Mouse (Mus musculus) heart, embryonic 15.5 days (tissue): Measurements from ENCODE around the gene Pik3cb. TPM values are rescaled to one million over a fixed set of nuclear protein-coding genes. Genes with fewer than 3 reads are reported as not detected.
A peak's percentile ranks its signal among the peaks of the same experiment; 100 is the strongest.

Experiments used
- ATAC-seq: fragments of 200-750 bp; cut with Nextera tagmentation; replicated peaks from 2 replicates; pipeline ENCODE4 v1.8.0; 2017; ENCODE audit warnings: low read depth, moderate TSS enrichment; ENCODE audit not compliant: insufficient number of reproducible peaks, insufficient read depth, low FRiP score
- H3K27ac ChIP-seq: fragments of 300-500 bp; sonication (generic); 2 replicates; pipeline ENCODE4 v1.5.1; 2015; ENCODE audit warnings: mild to moderate bottlenecking, inconsistent platforms
- H3K27me3 ChIP-seq: fragments of 300-500 bp; sonication (generic); 2 replicates; pipeline ENCODE4 v1.6.1; 2015; ENCODE audit warnings: inconsistent platforms
- H3K36me3 ChIP-seq: fragments of 300-500 bp; sonication (generic); 2 replicates; pipeline ENCODE4 v1.6.1; 2015; ENCODE audit warnings: mild to moderate bottlenecking, inconsistent platforms
- H3K4me1 ChIP-seq: fragments of 300-500 bp; sonication (generic); replicated peaks from 2 replicates; pipeline ENCODE4 v1.6.1; 2015; ENCODE audit warnings: inconsistent platforms
- H3K4me2 ChIP-seq: fragments of 300-500 bp; sonication (generic); 2 replicates; pipeline ENCODE4 v1.6.1; 2015; ENCODE audit warnings: inconsistent platforms, mild to moderate bottlenecking, moderate library complexity
- H3K4me3 ChIP-seq: fragments of 300-500 bp; sonication (generic); 2 replicates; pipeline ENCODE4 v1.5.1; 2015; ENCODE audit warnings: mild to moderate bottlenecking, inconsistent platforms
- H3K9ac ChIP-seq: fragments of 300-500 bp; sonication (generic); 2 replicates; pipeline ENCODE4 v1.6.1; 2015; ENCODE audit warnings: mild to moderate bottlenecking, inconsistent platforms
- H3K9me3 ChIP-seq: fragments of 300-500 bp; sonication (generic); replicated peaks from 2 replicates; pipeline ENCODE4 v1.6.1; 2016; ENCODE audit warnings: inconsistent platforms
- WGBS: fragments of 180-500 bp; shearing (Covaris S2); methylation state at CpG from one replicate; pipeline ENCODE4 v1.1.7; 2015; ENCODE audit warnings: mixed read lengths; 5-methylcytosine and 5-hydroxymethylcytosine counted together
- polyA plus RNA-seq: library from polyadenylated mRNA; unstranded; fragments of >200 nt; fragmentation: Nextera tagmentation; extraction: Ambion mirVana; gene quantifications from 2 replicates; pipeline ENCODE4 v1.2.1, GENCODE M21; 2015

The Pik3cb gene
- polyA plus RNA-seq, 1 experiment from 2014 or later: 1.4 TPM

DNA sequence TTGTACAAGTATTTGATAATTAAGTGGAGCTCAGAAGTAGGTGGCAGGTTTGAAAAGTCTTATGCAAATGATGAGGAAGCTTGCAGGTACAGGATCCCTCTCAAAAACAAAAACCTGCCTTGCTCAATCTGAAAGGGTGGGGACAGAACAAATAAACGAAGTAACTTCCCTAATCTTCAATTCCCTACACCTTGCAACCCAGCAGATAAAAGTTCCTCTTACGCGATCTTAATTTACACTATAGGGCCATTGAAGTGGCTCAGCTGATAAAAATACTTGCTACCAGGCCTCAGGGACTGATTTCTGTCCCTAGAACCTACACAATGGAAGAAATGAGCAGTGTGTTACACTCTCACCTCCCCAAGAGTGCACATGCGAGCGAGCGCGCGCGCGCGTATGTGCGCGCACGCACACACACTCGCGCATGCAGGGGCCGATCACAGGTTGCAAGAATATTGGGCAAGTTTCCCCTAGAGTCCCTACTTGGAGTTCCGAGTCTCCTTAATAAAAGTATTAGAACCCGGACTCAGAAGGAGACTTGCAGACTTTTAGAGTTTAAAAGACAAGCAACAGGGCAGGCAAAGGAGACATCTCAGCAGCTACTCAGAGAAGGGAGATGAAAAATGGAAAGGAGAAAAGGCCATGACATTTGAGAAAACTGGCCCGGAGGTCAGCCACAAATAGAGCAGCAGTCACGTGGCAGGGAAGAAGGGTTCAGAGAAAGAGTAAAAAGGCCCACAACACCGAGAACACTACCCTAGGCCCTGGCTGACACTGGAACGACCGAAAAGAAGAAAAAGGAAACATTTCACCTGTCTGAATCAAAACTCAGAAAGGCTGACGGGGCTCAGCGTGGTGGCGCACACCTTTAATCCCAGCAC is 6.7 kb upstream of the Pik3cb start:
- 75% methylated on average over 27 of the region's 27 CpGs for WGBS
- ATAC-seq: no peak
- H3K4me3 ChIP-seq: no peak overlapping the region
- H3K27ac ChIP-seq: no peak overlapping the region
- H3K4me2 ChIP-seq: no peak overlapping the region
- no peaks in the 10 kb centered on the region for H3K9me3 ChIP-seq
- H3K9ac ChIP-seq: no peak overlapping the region
- H3K4me1 ChIP-seq: peaks cover 4% of the 10 kb centered on the region; the same call in 1 of the 2 replicates
- H3K27me3 ChIP-seq: no peaks in the 10 kb centered on the region
- H3K36me3 ChIP-seq: no peaks in the 10 kb centered on the region

DNA sequence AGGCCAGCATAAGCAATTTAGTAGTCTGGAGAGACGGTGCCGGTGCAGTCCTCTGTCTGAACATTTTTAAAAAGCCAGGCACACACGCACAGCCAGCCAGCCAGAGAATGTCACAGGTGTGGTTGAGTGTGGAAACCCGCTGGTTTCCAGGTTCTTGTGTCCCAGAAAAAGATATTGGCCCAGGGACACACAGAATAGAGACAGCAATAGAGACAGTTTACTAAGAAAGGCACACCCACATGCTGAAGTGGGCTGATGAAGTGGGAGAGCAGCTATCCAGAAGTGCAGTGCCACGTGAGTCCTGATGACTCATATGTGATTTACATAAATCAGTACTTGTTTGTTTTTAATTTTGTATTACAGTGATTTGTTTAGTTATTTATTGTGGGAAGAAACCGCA is 5.3 kb upstream of the Pik3cb start:
- Histone ChIP-seq H3K27me3 (no peaks in the 10 kb centered on the region), H3K36me3 (no peaks in the 10 kb centered on the region), H3K27ac (no peak overlapping the region), H3K4me3 (no peak overlapping the region), H3K4me1 (peaks cover 4% of the 10 kb centered on the region), H3K9me3 (no peaks in the 10 kb centered on the region), H3K9ac (no peak overlapping the region), H3K4me2 (no peak overlapping the region)
- ATAC-seq: no peak
- WGBS: 38% methylated on average over 6 of the region's 6 CpGs

DNA sequence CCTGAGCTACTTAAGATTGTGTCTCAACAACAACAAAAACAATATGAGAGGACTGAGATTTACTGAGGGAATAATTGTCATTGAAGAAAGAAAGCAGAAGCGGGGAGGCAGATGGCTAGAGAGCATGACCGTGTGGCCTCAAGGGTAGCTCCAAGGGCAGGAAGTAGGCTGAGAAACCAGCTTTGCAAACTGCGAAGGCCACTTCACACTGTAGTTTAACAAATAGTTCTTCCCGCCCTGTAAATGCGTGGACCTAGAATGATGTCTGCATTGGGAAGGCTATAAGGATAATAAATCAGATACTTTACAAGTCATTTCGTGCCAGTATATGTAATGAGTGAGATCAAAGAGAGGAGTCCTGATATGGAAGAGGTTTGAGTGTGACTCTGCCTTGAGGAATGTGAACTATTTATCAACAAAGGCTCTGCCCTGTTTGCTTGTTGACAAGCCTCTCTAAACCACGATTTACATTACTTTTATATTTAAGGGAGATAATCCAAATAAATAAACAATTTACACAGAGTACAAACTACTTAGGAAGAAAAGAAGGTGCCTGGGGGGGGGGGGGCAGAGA is 4.1 kb upstream of the Pik3cb start:
- H3K4me3 ChIP-seq: no peak overlapping the region
- no peak overlapping the region for H3K4me2 ChIP-seq
- no peak for ATAC-seq
- no peaks in the 10 kb centered on the region for H3K27me3 ChIP-seq
- peaks cover 6% of the 10 kb centered on the region for H3K4me1 ChIP-seq
- no peak overlapping the region for H3K9ac ChIP-seq
- H3K27ac ChIP-seq: no peak overlapping the region
- no peaks in the 10 kb centered on the region for H3K36me3 ChIP-seq
- WGBS: 49% methylated on average over 7 of the region's 7 CpGs
- H3K9me3 ChIP-seq: no peaks in the 10 kb centered on the region

DNA sequence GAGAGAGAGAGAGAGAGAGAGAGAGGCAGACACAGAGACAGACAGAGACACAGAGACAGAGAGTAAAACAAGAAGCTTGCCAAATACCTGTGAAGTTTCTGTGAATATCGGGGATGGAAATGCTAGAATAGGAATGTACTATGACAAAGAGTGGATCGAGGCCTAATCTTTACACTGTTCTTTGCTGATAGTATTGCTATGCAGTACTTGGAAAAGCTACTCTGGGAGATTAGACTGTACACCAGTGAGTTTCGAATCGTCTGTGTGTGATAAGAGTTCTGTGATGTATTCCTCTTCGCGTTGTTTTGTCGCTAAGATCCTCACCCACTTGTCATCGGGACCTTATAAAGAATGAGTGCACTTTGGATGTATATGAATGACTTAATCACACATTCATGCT is 1.2 kb upstream of the Pik3cb start:
- H3K27me3 ChIP-seq: no peaks in the 10 kb centered on the region
- no peak overlapping the region for H3K4me3 ChIP-seq
- no peaks in the 10 kb centered on the region for H3K9me3 ChIP-seq
- no peak overlapping the region for H3K27ac ChIP-seq
- ATAC-seq: no peak
- H3K36me3 ChIP-seq: no peaks in the 10 kb centered on the region
- peaks cover 11% of the 10 kb centered on the region for H3K4me1 ChIP-seq
- 32% methylated on average over 8 of the region's 8 CpGs for WGBS
- H3K4me2 ChIP-seq: peak overlapping the region; percentile 86; the same call in 1 of the 2 replicates
- H3K9ac ChIP-seq: no peak overlapping the region

DNA sequence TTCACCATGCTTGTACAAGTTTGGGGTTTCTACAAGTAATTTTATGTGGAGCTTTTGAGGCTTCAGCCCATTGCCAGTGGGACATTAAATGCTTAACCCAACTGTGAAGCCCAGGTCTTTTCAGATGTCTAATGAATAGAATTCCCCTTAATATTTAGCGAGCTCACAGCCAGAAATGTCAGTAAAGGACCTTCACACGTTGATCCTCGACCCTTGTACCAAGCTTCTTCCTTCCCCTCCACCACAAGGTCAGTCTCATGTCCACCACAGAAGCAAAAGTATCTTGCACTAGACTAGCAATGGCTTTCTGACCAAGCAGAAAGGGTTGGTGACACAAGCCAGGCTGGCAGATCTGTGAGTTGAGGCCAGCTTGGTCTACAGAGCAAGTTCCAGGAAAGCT is 750 bp upstream of the Pik3cb start:
- 48% methylated on average over 3 of the region's 3 CpGs for WGBS
- Histone ChIP-seq H3K36me3 (no peaks in the 10 kb centered on the region), H3K9ac (no peak overlapping the region), H3K4me1 (peaks cover 11% of the 10 kb centered on the region), H3K4me3 (0 out of 2 replicates have a peak overlapping the region, but pooled peaks have one; percentile 83), H3K27ac (no peak overlapping the region), H3K4me2 (peak overlapping the region; percentile 86), H3K27me3 (no peaks in the 10 kb centered on the region), H3K9me3 (no peaks in the 10 kb centered on the region)
- ATAC-seq: no peak

DNA sequence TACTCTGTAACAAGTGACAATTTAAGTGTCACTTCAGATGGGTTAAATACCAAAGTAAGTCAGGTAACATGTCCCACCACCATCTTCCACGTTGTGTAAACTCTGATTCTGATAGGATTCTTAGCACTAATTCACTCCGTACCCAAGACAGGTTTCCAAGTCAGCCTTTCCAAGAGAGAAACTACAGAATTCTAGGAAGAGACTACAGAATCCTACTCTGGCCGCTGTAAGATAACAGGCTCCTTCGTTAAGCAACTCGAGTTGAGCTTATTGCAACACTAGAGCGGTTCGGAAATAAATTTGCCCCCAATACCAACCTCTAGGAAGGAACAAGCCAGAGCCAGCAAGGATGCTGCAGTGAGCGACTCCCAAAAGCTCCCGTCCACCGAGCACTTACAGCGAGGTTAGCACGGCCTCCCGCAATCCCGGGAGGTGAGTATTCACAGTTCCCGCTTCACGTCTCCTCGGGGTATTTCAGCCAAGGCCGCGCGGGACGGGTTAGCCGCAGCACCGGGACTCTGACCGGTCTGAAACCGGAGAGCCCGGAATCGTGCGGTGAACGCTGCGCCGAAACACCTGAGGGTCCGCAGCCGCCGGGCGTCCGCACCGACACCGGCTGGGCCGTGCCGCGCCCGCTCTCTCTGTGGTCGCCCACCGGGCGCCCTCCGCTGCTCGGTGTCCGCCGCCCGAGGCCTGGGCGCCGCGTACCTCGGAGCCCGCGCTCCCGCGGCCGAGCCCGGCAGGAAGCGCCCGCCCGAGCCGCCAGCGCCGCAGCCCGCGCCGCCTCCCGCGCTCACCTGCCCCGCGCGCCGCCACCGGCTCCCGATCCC is 1.0 kb downstream of the Pik3cb start:
- WGBS: under 1% methylated on average over 72 of the region's 77 CpGs
- no peaks in the 10 kb centered on the region for H3K27me3 ChIP-seq
- peak overlapping the region; percentile 86 for H3K4me2 ChIP-seq
- peak overlapping the region; percentile 83 for H3K27ac ChIP-seq
- H3K9me3 ChIP-seq: no peaks in the 10 kb centered on the region
- ATAC-seq: peak; percentile 83
- H3K9ac ChIP-seq: peak overlapping the region; percentile 77
- peak overlapping the region; percentile 83 for H3K4me3 ChIP-seq
- H3K4me1 ChIP-seq: peaks cover 7% of the 10 kb centered on the region
- no peaks in the 10 kb centered on the region for H3K36me3 ChIP-seq

DNA sequence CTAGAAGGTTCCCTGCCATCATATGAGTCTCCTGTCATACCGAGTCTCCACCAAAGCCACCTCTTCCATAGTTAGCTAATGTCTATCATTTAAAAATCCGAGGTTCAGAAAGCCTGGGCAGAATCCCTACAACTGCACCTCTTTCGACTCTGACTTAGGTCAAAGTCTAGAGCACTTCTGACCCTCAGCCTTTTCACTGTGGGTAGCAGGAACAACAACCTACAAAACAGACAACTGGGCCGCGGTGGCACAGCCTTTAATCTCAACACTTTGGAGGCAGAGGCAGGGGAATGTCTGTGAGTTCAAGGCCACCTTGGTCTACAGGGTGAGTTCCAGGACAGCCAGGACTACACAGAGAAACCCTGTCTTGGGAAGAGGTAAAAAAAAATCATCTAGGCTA is 3.1 kb downstream of the Pik3cb start:
- no peaks in the 10 kb centered on the region for H3K36me3 ChIP-seq
- ATAC-seq: no peak
- 83% methylated on average over 5 of the region's 5 CpGs for WGBS

DNA sequence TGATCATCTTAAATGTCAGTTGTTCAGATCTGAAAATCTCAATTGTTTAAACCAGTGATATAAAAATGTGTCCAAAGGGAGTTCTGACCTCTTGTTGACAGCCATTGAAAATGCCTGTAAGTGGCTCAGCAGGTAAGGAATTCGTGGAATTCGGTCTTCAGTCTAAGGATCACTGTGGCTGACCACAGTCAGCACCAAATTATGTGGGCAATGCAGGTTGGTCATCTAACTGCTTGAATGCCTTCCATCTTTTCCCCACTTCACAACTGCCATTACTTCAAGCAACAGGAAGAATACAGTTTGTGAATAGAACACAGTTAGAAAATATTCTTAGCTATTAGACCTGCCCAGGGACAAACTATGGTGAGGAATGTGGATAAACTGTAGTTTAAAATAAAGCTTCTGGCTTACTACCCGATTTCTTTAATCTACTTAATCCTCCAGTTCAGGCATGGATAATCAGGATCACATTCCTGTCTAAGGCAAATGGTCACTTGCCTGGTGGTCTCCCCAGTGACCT is 8.4 kb downstream of the Pik3cb start:
- 29% methylated on average over 3 of the region's 3 CpGs for WGBS
- no peak overlapping the region for H3K4me2 ChIP-seq

More for the DNA sequence above, 3.1 kb downstream of the Pik3cb start:
- Histone ChIP-seq H3K4me3 (no peak overlapping the region), H3K27me3 (no peaks in the 10 kb centered on the region), H3K4me2 (no peak overlapping the region), H3K9ac (no peak overlapping the region), H3K9me3 (no peaks in the 10 kb centered on the region), H3K4me1 (peaks cover 7% of the 10 kb centered on the region), H3K27ac (no peak overlapping the region)

DNA sequence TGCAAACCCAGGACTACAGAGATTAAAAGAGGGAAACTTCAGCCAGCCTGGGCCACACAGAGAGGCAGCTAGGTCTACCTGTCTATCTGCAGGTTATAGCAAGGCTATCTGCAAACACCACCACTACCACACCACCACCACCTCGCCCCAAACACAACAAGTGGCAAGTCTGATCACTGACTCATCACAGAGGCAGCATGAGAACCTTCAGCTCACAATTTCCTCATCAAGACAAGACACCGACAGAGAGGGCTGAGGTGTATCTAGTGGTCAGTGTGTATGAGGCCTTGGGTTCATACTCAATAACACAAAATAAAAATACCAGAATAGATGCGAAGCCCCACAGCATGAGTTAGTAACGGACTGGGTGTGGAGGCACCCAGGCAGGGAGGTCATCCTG is 9.3 kb downstream of the Pik3cb start:
- Histone ChIP-seq H3K27me3 (no peaks in the 10 kb centered on the region), H3K9ac (no peak overlapping the region), H3K9me3 (no peaks in the 10 kb centered on the region), H3K4me2 (no peak overlapping the region), H3K27ac (no peak overlapping the region), H3K36me3 (no peaks in the 10 kb centered on the region), H3K4me3 (no peak overlapping the region), H3K4me1 (no peaks in the 10 kb centered on the region; the same call in 1 of the 2 replicates)
- WGBS: 92% methylated on average over 4 of the region's 4 CpGs
- no peak for ATAC-seq

More for the DNA sequence above, 8.4 kb downstream of the Pik3cb start:
- Histone ChIP-seq H3K9me3 (no peaks in the 10 kb centered on the region), H3K9ac (no peak overlapping the region), H3K27ac (no peak overlapping the region), H3K27me3 (no peaks in the 10 kb centered on the region), H3K4me1 (no peaks in the 10 kb centered on the region; the same call in 1 of the 2 replicates), H3K36me3 (no peaks in the 10 kb centered on the region), H3K4me3 (no peak overlapping the region)
- no peak for ATAC-seq

DNA sequence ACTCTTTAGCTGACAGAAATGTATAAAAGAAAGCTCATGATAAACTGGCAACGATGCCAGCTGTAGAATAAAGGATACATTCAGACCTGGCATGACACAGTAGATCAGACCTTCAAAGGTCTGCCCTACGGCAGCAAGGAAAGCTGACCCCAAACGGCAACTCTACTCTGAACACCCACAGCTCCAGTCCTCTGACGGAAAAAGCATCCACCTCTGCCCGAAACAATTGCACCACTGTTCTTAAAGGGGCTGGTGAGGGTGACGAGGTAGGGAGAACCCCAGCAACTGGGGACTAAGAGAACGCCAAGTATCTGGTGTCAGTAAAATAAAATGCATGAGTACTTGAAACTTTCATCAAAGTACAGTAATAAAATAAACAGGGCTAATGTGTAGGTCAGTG is 12.8 kb downstream of the Pik3cb start:
- Histone ChIP-seq H3K9ac (no peak overlapping the region), H3K4me3 (no peak overlapping the region), H3K27ac (no peak overlapping the region), H3K4me1 (no peaks in the 10 kb centered on the region; the same call in 1 of the 2 replicates), H3K27me3 (no peaks in the 10 kb centered on the region), H3K9me3 (no peaks in the 10 kb centered on the region), H3K36me3 (no peaks in the 10 kb centered on the region), H3K4me2 (no peak overlapping the region)
- ATAC-seq: no peak
- 72% methylated on average over 7 of the region's 7 CpGs for WGBS

DNA sequence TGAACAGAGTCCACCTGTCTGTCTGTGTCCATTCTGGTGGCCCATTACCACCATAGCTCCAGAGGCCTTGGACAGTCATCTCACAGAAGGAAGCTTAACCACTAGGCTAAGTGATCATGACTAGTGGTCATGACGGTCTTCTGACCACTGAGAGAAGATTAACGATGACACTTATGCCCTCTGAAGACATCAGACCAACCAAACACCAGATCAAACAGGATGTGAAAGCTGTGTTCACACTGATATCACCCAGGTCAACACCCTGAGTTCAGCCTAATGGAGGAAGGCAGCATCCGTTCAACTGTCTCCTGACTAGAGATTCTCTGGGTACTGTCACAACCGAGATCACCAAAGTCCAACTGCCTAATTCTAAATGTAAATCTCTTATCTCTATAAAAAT is 17.7 kb downstream of the Pik3cb start:
- no peaks in the 10 kb centered on the region for H3K9me3 ChIP-seq
- no peak overlapping the region for H3K27ac ChIP-seq
- H3K9ac ChIP-seq: no peak overlapping the region
- WGBS: 66% methylated on average over 4 of the region's 4 CpGs
- no peak for ATAC-seq
- no peaks in the 10 kb centered on the region for H3K4me1 ChIP-seq
- H3K4me2 ChIP-seq: no peak overlapping the region
- no peaks in the 10 kb centered on the region for H3K36me3 ChIP-seq
- no peaks in the 10 kb centered on the region for H3K27me3 ChIP-seq
- no peak overlapping the region for H3K4me3 ChIP-seq
